Mouse (Mus musculus): Measurements from ENCODE around the gene Ncapg2. TPM values are rescaled to one million over a fixed set of nuclear protein-coding genes. Genes with fewer than 3 reads are reported as not detected.

Gene Ncapg2
- total and polyA plus RNA-seq, 3 experiments = 89.3 to 102 (median 95.2) TPM

DNA sequence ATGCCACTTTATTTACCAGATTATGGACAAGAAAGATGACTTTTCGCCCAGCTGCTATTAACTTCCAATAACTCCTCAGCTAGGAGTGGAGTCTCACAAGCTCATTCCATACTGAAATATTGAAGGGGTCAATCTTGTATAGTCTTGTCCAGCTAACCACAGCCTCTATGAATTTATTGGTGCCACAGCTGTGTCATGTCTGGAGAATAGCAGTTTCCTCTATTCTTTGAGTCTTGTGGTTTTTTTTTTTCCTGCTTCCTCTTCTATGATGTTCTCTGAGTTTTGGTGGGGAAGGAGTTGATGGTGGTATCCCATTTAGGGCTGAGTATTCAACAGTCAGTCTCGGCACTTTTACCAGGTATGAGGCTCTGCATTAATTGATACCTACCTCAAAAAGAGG is 30.0 kb downstream of the Ncapg2 start:
- no peaks in the 10 kb centered on the region for H3K9me3 ChIP-seq (replicated peaks; ENCODE audit: insufficient read depth, low read length)
- H3K9ac ChIP-seq (ENCODE audit: control insufficient read depth, low read depth, low read length, poor library complexity, severe bottlenecking) = no peak overlapping the region
- H3K36me3 ChIP-seq (ENCODE audit: control insufficient read depth in 1 of 2, insufficient read depth in 2 of 2, low read length in 2 of 2) = peaks cover 11 to 65% of the 10 kb centered on the region in 2 experiments
- no peak overlapping the region for H3K4me3 ChIP-seq (ENCODE audit: control insufficient read depth in 1 of 2, insufficient read depth in 1 of 2, low read depth in 2 of 2, low read length in 2 of 2)
- TF ChIP-seq USF2 (IDR thresholded peaks at IDR 0.05; ENCODE audit: borderline replicate concordance in 1 of 2, insufficient read depth in 1 of 2, low read depth in 1 of 2, low read length in 2 of 2) = no peak
- no peak for TF ChIP-seq MEF2A (IDR thresholded peaks at IDR 0.05; ENCODE audit: extremely low read depth, insufficient replicate concordance, low read depth, low read length, poor library complexity, severe bottlenecking)
- TF ChIP-seq SMC3 (IDR thresholded peaks at IDR 0.05; ENCODE audit: low read depth, low read length) = no peak
- TF ChIP-seq RAD21 (IDR thresholded peaks at IDR 0.05; ENCODE audit: low read depth, low read length) = no peak
- 0 out of 2 replicates have a peak, but pooled peaks have one; percentile 6 for TF ChIP-seq ZNF384 (IDR thresholded peaks at IDR 0.05; ENCODE audit: low read depth, low read length)
- TF ChIP-seq TBP (IDR thresholded peaks at IDR 0.05; ENCODE audit: low read depth, low read length) = no peak
- DNase-seq (ENCODE audit: low read depth, low spot score) = peak; percentile 44
- peaks cover 0 to 3% of the 10 kb centered on the region in 2 experiments; a peak in 2 of 4 replicates for H3K4me1 ChIP-seq (ENCODE audit: control insufficient read depth in 1 of 2, insufficient read depth in 2 of 2, low read length in 2 of 2)
- H3K79me2 ChIP-seq (ENCODE audit: control insufficient read depth, insufficient read depth, low read length, poor library complexity) = no peaks in the 10 kb centered on the region
- H3K27me3 ChIP-seq (ENCODE audit: control insufficient read depth in 1 of 2, insufficient read depth in 2 of 2, low read length in 2 of 2) = no peaks in the 10 kb centered on the region
- no peak overlapping the region for H3K27ac ChIP-seq (ENCODE audit: control insufficient read depth, low read depth, low read length)

DNA sequence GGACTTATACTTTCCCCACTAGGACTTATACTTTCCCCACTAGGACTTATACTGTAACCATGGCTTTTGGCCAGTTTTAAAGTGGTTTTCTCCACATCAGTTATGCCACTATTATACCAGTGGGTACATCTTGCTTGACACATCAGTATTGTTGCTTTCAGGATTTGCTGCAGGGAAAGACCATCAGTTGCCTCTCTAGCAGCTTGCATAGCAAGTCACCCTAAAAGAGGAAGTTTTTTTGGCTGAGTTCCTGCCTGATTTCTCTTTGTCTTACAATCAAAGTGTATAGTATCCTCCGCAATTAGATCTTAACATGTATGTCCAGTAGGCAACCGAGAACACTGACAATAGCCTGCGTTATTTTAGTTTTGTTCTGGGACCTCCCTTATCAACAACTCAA is 30.9 kb downstream of the Ncapg2 start:
- DNase-seq (ENCODE audit: low read depth, low spot score) = peak; percentile 84
- H3K4me3 ChIP-seq (ENCODE audit: control insufficient read depth in 1 of 2, insufficient read depth in 1 of 2, low read depth in 2 of 2, low read length in 2 of 2) = no peak overlapping the region
- H3K27me3 ChIP-seq (ENCODE audit: control insufficient read depth in 1 of 2, insufficient read depth in 2 of 2, low read length in 2 of 2) = no peaks in the 10 kb centered on the region
- H3K4me1 ChIP-seq (ENCODE audit: control insufficient read depth in 1 of 2, insufficient read depth in 2 of 2, low read length in 2 of 2) = peaks cover 0 to 3% of the 10 kb centered on the region in 2 experiments; a peak in 2 of 4 replicates
- H3K9me3 ChIP-seq (replicated peaks; ENCODE audit: insufficient read depth, low read length) = no peaks in the 10 kb centered on the region
- H3K27ac ChIP-seq (ENCODE audit: control insufficient read depth, low read depth, low read length) = no peak overlapping the region
- H3K36me3 ChIP-seq (ENCODE audit: control insufficient read depth in 1 of 2, insufficient read depth in 2 of 2, low read length in 2 of 2) = peaks cover 11 to 65% of the 10 kb centered on the region in 2 experiments
- TF ChIP-seq MEF2A (IDR thresholded peaks at IDR 0.05; ENCODE audit: extremely low read depth, insufficient replicate concordance, low read depth, low read length, poor library complexity, severe bottlenecking) (no peak), JUND (IDR thresholded peaks at IDR 0.05; ENCODE audit: low read depth, low read length) (no peak), ZMIZ1 (IDR thresholded peaks at IDR 0.05; ENCODE audit: low read depth, low read length) (no peak), EP300 (IDR thresholded peaks at IDR 0.05; ENCODE audit: low read depth in 1 of 2, low read length in 2 of 2) (0 out of 4 replicates have a peak, but pooled peaks of 1 of the 2 experiments have one; percentile 34), GATA1 (IDR thresholded peaks at IDR 0.05; ENCODE audit: low read depth, low read length) (no peak), MAX (IDR thresholded peaks at IDR 0.05; ENCODE audit: low read length) (no peak), POLR2AphosphoS2 (IDR thresholded peaks at IDR 0.05; ENCODE audit: low read length) (no peak), CHD1 (IDR thresholded peaks at IDR 0.05; ENCODE audit: low read depth, low read length) (no peak), SMC3 (IDR thresholded peaks at IDR 0.05; ENCODE audit: low read depth, low read length) (peak; percentile 2; the same call in 1 of the 2 replicates), ELF1 (IDR thresholded peaks at IDR 0.05; ENCODE audit: low read depth, low read length) (no peak)
- no peaks in the 10 kb centered on the region for H3K79me2 ChIP-seq (ENCODE audit: control insufficient read depth, insufficient read depth, low read length, poor library complexity)
- no peak overlapping the region for H3K9ac ChIP-seq (ENCODE audit: control insufficient read depth, low read depth, low read length, poor library complexity, severe bottlenecking)

Data from MEL (cell line).